Mouse (Mus musculus): ENCODE results near the gene Grik4. TPM values are rescaled to one million over a fixed set of nuclear protein-coding genes. Genes with fewer than 3 reads are reported as not detected.

The Grik4 gene
- total RNA-seq, 1 experiment from 2014 or later = not detected

GRCm38 (mm10) chr9:42631479-42631878 lies 312.8 kb downstream of the Grik4 start:
- ATAC-seq (replicated peaks; ENCODE audit: low read depth, poor library complexity, severe bottlenecking) = no peak

- 0 out of 2 replicates have a peak, but pooled peaks have one; percentile 29 for ATAC-seq (replicated peaks; ENCODE audit: low read depth, poor library complexity, severe bottlenecking)
Observed at GRCm38 (mm10) chr9:42627634-42628033, 316.7 kb downstream of the Grik4 start.

GRCm38 (mm10) chr9:42627146-42627545 lies 317.1 kb downstream of the Grik4 start:
- ATAC-seq (replicated peaks; ENCODE audit: low read depth, poor library complexity, severe bottlenecking) = no peak

- no peak for ATAC-seq (replicated peaks; ENCODE audit: low read depth, poor library complexity, severe bottlenecking)
Observed at GRCm38 (mm10) chr9:42626226-42626775, 318.0 kb downstream of the Grik4 start.

GRCm38 (mm10) chr9:42614409-42614808 lies 329.9 kb downstream of the Grik4 start:
- ATAC-seq (replicated peaks; ENCODE audit: low read depth, poor library complexity, severe bottlenecking) = peak; percentile 58

GRCm38 (mm10) chr9:42613827-42614226 lies 330.5 kb downstream of the Grik4 start:
- ATAC-seq (replicated peaks; ENCODE audit: low read depth, poor library complexity, severe bottlenecking) = no peak

- no peak for ATAC-seq (replicated peaks; ENCODE audit: low read depth, poor library complexity, severe bottlenecking)
Observed at GRCm38 (mm10) chr9:42612482-42612991, 331.8 kb downstream of the Grik4 start.

GRCm38 (mm10) chr9:42601445-42601844 lies 342.8 kb downstream of the Grik4 start:
- ATAC-seq (replicated peaks; ENCODE audit: low read depth, poor library complexity, severe bottlenecking) = no peak

GRCm38 (mm10) chr9:42597525-42597924 lies 346.8 kb downstream of the Grik4 start:
- ATAC-seq (replicated peaks; ENCODE audit: low read depth, poor library complexity, severe bottlenecking) = no peak

GRCm38 (mm10) chr9:42578511-42578910 lies 365.8 kb downstream of the Grik4 start:
- no peak for ATAC-seq (replicated peaks; ENCODE audit: low read depth, poor library complexity, severe bottlenecking)

- ATAC-seq (replicated peaks; ENCODE audit: low read depth, poor library complexity, severe bottlenecking) = no peak
Observed at GRCm38 (mm10) chr9:42578106-42578505, 366.2 kb downstream of the Grik4 start.

GRCm38 (mm10) chr9:42573616-42574350 lies 370.5 kb downstream of the Grik4 start:
- ATAC-seq (replicated peaks; ENCODE audit: low read depth, poor library complexity, severe bottlenecking) = no peak

- ATAC-seq (replicated peaks; ENCODE audit: low read depth, poor library complexity, severe bottlenecking) = peak; percentile 80
Observed at GRCm38 (mm10) chr9:42573180-42573579, 371.1 kb downstream of the Grik4 start.

GRCm38 (mm10) chr9:42565921-42566320 lies 378.4 kb downstream of the Grik4 start:
- no peak for ATAC-seq (replicated peaks; ENCODE audit: low read depth, poor library complexity, severe bottlenecking)

GRCm38 (mm10) chr9:42555186-42555585 lies 389.1 kb downstream of the Grik4 start:
- ATAC-seq (replicated peaks; ENCODE audit: low read depth, poor library complexity, severe bottlenecking) = peak; percentile 78

- peak; percentile 77 for ATAC-seq (replicated peaks; ENCODE audit: low read depth, poor library complexity, severe bottlenecking)
Observed at GRCm38 (mm10) chr9:42550116-42550515, 394.2 kb downstream of the Grik4 start.

GRCm38 (mm10) chr9:42548981-42549380 lies 395.3 kb downstream of the Grik4 start:
- no peak for ATAC-seq (replicated peaks; ENCODE audit: low read depth, poor library complexity, severe bottlenecking)

- ATAC-seq (replicated peaks; ENCODE audit: low read depth, poor library complexity, severe bottlenecking) = no peak
Observed at GRCm38 (mm10) chr9:42544521-42544920, 399.8 kb downstream of the Grik4 start.

- ATAC-seq (replicated peaks; ENCODE audit: low read depth, poor library complexity, severe bottlenecking) = no peak
Observed at GRCm38 (mm10) chr9:42533491-42533890, 410.8 kb downstream of the Grik4 start.

GRCm38 (mm10) chr9:42533041-42533440 lies 411.3 kb downstream of the Grik4 start:
- no peak for ATAC-seq (replicated peaks; ENCODE audit: low read depth, poor library complexity, severe bottlenecking)

GRCm38 (mm10) chr9:42531951-42532350 lies 412.3 kb downstream of the Grik4 start:
- no peak for ATAC-seq (replicated peaks; ENCODE audit: low read depth, poor library complexity, severe bottlenecking)

Measured in common myeloid progenitor, adult 5-6 weeks (primary cell).